Mouse (Mus musculus) mesoderm, embryonic 11.5 days (tissue): ENCODE measurements around the gene Kat7.
A peak's percentile ranks its signal among the peaks of the same experiment; 100 is the strongest.

ENCODE experiments used
- DNase-seq: peaks from one replicate; pipeline ENCODE4 v3.0.0-alpha.2; 2012; ENCODE audit warnings: low read depth, low spot score

Kat7 gene

DNA sequence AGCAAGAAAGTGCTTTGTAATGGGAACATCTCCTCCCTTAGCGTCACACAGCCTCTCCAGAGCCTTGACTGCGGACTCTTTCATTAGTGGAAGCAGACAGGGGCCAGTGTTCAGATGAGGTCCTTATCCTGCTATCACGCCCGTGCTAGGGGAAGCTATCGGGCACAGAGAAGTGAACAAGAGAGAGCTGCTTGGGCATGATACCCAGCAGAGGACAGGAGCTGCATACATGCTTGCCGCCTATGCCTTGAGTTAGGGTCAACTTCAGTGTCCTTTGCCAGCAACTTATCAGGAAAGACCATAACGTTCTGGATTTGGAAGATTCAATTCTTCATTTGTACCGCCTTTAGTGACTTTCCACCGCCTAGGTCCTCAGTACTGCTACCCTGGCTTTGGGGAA, 23.8 kb upstream of the Kat7 start:
- no peak for DNase-seq

DNA sequence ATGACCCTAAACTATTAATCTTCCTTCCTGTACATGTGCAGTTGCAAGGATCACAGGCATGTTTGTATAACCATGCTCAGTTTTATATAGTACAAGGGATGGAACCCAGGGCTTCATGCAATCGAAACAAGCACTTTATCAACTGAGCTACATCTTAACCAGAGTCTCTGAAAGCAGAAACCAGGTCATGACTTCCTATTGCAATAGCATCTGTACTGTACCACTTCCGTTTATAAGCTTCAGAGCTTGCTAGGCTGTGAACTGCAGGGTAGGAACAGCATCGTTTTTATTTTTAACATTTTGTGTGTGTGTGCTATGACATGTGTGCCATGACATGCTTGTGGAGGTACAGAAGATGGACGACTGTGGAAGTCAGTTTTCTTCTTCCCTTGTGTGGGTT, 23.2 kb upstream of the Kat7 start:
- DNase-seq = no peak

DNA sequence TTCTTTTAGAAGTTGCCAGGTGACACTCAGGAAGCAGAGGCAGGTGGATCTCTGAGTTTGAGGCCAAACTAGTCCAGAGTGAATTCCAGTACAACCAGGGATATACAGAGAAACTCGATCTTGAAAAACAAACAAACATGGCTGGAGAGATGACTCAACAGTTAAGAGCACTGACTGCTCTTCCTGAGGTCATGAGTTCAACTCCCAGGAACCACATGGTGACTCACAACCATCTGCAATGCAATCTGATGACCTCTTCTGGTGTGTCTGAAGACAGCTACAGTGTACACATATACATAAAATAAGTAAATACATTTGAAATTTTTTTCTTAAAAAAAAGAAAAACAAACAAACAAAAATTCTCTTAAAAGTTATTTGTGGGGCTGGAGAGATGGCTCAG, 20.6 kb upstream of the Kat7 start:
- no peak for DNase-seq

DNA sequence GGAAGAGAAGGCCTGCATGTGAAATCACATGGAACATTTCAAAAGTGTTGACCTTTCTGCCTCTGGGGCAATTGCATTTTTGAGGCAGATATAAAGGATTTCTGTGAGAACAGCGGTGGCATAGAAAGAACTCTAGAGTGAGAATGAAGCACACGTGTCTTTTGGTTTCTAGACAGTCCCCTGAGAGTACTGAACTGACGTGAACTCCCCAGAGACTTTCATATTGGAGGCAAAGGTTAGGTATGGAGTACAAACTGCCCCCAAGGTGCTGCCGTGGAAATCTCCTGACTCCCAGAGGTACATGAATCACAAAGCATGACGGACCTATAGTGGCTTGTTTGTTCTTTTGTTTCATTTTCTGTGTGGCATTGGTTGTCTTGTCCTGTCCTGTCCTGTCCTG, 18.6 kb upstream of the Kat7 start:
- no peak for DNase-seq

DNA sequence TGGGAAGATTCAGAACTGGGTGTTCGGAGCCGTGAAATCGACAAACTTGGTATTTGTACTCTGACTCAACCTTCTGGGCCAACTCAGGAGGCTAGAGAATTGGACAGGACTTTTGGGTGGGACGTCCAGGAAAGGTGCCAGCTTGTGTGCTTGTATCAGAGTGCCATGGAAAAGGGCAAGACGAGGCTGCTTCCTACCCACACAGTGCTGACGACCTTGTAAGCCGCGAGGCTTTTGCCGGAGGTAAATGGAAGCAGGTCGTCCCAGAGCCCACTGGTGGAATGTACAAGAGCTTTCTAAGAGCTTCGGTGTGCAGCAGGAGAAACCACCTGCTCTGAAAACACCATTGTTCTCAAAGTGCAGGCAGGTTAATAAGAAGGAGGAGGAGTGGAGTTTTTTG, 16.2 kb upstream of the Kat7 start:
- no peak for DNase-seq

DNA sequence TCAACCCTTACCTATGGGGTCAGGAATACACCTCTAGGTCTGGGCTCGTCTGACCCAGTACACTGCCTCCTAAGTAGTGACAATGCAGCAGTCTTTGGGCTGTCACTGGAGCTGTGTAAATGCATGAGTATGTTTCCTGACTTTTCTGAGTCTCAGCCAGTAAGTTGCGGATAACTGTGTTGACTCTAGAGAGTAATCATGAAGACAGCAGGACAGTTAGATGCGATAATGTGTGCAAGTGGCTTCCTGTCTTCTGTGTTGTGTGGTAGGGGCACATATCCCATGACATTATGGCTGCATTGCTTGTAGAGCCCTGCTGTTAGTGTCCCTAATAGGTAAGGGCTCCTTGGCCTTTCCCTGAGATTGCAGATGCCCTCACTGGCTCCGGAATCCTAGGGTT, 15.8 kb upstream of the Kat7 start:
- no peak for DNase-seq

DNA sequence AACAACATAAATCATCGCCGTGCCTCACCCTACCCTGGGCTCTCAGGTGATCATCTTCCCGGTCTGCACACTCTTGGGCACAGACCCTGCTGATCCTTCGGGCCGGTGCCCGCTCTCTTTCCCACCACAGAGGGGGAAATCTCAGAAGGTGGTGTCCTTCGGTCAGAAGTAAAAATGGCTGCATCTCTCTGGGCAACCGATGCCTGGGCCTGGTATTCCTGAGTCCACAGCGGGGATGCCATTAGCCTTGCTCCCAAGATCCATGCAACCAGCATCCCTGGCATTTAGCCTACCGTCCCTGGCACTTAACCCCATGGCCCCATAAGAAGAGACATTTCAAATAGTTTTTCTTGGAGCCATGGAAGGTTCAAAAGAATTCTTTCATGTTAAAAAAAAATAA, 14.1 kb upstream of the Kat7 start:
- peak; percentile 48 for DNase-seq

DNA sequence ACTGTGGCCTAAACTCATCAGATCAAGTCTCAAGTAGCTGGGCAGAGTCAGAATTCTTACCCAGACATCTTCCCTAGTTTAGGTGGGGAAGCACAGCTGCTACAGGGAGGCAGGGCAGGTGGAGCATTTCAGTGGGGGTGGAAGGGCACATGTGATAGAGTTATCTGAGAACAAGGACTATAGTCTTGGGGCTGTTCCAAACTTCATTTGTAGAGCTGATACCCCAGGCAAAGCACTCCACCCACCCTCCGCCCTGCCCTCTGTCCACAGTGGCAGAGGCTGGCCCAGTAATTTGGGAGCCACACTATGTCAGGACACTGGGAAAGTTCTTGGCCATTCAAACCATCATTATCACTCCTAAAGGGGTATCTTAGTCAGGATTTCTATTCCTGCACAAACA, 10.0 kb upstream of the Kat7 start:
- no peak for DNase-seq

DNA sequence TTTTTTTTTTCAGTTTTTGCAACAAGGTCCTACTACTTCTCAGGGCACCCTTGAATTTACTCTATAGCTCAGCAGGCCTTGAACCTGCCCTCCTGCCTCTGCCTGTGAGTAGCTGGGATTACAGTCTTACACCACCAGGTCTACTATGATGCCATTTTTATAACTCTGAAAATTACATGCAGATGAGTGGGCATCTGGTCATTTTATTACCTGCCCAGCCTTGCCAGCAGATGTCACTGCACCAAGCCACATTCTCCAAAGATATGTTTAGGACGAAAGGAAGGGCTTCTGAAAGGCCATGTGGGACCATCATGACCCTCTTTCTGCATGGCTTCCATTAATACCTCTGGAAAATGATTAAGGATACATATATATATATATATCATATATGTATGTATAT, 9.5 kb upstream of the Kat7 start:
- no peak for DNase-seq

DNA sequence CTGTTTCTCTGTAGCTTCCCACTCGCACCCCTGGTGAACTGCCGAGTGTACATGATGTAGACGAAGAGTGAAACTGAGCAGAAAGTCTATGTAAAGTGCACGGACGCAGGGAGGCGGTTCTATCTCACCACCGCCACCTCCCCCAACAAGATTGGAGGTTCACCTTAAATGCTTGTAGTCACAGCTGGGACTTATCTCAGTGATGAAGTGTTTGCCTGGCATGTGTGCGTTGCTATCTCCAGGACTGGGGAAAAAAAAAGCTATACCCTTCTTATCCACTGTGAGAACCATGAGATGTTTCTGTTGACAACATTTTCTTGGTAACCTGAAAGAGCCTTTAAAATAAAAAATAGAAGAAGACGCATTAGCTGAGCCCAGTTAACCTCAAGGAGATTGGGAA, 8.1 kb upstream of the Kat7 start:
- DNase-seq = no peak

DNA sequence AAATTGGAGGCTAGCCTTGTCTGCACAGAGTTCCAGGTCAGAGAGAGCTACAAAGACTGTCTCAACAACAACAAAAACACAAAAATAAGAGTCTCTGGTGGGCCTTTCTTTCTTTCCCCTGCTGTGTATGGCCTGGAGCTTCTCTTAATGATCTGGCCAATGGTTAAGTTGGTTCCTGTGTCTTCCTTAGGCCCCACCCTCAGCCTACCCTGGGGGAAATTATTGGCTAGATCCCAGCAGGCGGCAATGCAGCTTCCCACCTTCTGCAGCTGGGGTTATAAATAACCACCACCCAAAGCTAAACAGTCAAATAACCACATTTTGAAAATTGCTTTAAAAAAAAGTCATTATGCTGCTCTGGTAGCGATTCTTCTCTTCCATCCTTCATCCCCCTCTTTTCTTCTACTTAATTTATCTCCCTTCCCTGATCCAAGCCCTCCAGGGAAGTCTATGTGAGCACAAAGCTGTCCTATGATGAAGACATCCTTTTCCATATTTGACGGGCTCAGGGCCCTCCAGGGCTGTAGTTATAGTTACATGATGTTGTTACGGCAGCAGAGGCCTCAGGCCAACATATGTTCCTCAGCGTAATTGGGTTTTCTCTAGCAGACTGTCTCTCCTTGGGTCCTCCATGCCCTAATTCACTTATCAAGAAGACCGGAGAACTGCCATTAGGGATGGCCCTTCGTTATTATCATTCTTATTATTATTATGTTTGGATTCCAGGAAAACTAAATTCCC, 5.3 kb upstream of the Kat7 start:
- no peak for DNase-seq

DNA sequence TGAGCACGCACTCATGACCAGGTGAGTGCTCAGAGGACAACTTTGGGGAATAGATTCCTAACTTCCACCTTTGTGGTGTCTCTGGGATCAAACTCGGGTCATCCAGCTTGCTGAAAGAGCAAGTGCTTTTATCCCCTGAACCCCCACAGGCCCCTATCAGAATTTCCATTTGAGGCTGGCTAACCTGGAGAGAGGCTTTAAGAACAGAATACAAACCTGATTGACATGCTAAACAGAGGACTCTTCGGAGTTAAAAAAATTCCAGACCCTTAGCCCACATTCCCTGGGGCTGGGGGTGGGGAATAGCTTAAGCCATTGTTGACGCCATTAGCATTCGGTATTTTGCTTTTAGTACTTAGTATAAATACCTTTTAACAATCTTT, 1.4 kb upstream of the Kat7 start:
- DNase-seq = no peak

DNA sequence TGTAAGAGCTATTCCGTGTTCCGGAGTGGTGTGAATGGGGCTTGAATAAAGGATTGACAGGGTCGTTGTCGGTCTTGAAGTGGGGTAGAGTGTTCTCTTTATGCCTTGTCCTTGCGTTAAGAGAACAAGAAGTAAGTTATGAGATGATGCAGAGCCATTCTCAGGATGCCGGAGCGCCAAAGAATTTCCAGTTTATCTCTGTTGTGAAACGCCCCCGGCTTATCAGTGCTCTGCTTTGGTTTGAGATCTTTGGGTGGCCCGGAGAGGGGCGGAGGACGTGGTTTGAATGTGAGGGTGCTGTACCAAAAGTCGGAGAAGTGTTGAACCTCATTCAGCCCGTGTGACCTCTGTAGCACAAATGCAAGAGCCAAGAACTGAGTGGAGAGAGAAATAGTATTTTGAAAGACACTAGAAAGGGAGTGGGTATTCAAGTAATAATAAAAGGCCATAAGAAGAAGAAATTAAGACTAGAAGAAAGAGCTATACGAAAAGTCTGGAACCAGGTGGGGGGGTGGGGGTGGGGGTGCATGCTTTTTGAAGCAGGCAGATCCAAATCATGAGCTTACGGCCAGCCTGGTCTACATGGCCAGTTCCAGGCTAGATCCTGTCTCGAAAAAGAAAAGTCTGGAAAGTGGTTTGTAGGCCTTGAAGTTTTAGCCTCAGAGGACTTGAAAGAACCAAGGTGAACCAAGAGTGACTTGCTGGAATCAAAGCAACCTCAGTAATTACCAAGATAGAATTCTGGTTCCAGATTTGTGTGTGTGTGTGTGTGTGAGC, 790 bp upstream of the Kat7 start:
- no peak for DNase-seq

DNA sequence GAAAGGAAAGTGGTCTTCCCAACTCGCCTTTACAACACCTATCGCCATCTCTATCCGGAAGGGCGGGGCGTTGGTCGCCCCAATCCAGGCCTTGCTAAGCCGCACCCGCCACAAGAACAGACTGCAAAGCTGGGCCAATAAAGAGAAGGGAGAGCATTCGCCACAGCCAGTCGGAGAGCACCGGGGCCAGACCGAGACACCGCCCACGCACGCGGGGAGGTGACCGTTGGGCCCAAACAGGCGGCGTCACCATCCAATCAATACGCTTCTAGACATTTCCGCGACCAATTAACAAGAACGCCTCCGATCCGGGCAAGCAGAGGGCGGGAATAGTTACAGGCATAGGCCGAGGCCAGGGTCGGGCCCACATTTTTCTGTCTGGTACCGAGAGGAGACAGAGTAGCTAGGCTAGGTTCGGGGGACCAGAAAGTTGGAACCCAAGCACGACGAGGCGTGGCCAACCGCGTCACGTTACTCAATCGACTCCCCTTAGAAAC, 488 bp downstream of the Kat7 start:
- peak; percentile 97 for DNase-seq

DNA sequence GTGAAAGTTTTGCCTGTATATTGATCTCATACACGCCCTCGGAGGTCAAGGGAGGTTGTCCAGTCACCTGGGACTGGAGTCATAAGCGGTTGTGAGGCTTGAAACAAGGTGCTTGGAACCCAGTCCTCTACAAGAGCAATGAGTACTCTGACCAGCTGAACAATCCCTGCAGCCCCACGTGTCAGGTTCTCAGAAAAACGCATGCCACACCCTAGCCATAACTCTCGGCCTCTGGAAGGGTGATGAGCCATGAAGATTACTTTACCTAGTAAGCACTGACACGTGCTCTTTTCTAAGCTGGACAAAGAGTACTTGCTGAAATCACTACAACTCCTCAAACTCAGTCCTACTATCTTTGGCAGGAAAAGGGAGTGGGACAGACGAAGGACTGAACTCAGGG, 2.5 kb downstream of the Kat7 start:
- no peak for DNase-seq

DNA sequence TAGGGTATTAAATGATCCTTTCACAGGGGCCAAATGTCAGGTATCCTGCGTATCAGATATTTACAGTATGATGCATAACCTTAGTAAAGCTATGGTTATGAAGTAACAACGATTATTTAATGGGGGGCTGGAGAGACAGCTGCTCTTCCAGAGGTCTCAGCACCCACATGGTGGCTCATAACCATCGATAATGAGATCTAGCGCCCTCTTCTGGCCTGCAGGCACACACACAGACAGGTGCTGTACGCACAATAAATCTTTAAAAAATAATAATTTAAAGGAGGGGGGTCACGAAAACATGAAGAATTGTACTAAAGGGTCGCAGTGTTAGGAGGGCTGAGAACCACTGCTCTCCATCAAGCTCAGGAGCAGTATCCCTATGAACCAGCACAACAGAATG, 4.4 kb downstream of the Kat7 start:
- no peak for DNase-seq

DNA sequence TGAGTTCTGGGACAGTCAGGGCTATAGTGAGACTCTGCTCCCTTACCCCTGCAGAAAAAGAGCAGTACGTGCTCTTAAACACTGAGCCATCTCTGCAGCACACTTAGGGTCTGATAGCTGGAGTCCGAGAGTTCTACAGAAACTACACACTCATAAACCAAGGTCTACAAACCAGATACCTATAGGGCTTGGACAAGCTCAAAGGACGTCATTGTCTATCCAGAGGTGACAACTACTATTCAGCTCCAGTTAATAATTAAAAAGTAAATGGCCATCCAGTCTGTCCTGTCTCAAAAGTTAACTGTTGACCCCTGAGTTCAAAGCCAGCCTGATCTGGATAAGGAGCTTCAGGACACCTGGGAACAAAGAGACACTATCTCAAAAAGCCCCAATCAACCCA, 8.3 kb downstream of the Kat7 start:
- DNase-seq = no peak

DNA sequence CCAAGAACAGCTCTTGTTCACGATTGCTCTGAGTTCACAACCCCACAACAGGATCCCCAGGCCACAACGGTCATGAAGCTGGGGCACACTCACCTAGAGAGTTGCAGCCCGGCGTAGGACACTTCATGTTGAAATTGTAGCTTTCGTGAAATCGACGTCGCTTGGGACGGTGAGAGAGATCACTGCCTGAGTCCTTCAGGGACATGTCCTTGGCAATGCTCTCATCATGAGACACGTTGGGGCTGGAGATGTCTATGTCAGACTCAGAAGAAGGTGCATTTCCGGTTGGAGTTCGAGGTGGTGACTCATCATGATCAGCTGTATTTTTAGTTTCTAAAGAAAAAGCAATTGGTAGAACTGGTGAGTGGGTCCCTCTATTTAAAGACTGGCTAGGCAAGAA, 10.2 kb downstream of the Kat7 start:
- no peak for DNase-seq

DNA sequence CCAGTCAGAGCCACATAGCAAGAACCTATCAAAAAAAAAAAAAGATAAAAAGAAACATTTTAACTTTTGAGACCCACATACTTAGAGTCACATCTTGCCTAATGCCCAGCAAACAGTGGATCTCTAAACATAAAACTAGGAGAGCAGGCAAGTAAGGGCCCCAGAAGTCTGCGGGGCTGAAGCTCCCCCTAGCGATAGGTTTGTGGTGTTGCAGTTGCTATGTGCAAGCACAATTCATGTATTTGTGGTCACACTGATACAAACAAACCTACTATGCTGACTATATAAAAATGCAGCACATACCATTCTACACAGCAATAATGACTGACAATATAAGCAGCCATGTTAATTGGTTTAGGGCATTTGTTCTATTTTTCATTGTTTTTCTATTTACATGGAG, 11.9 kb downstream of the Kat7 start:
- peak; percentile 33 for DNase-seq

DNA sequence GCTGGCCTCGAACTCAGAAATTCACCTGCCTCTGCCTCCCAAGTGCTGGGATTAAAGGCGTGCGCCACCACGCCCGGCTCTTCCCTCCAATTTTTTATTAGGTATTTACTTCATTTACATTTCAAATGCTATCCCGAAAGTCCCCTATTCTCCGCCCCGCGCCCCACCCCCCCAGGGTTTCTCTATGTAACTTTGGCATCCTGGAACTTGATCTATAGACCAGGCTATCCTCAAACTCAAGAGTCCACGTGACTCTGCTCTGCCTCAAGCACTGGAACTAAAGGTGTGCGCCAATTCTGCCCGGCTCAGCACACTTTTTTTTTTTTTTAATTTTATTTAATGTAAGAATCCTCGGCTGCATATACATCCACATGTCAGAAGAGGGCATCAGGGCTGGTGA, 14.3 kb downstream of the Kat7 start:
- DNase-seq = no peak

DNA sequence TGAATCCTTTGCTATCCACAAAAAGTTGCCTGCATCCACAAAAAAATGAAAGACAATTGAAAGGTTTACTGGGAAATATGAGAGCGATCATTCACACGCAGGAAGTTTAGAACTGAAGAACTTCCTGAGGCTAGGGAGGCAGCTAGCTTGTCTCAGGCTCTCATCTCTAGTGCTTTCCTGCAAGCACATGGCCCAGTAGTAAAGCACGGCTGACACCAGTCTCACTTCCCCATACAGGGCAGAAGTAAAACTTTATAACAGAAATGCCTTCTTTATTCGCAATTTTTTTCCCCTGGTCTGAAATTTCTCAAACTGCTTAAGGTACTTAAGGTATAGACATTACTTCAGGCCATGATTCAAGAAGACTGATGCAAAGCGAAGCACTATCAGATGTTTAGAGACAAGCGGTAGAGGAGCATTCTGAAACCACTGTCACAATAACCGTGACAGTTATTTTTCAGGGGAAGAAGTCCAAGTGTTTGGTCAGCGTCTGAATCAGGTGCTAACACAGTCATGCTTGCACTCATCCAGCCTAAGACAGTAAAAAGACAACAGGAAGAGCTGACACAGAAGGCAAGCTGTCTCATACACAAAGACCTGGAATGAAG, 16.9 kb downstream of the Kat7 start:
- no peak for DNase-seq

DNA sequence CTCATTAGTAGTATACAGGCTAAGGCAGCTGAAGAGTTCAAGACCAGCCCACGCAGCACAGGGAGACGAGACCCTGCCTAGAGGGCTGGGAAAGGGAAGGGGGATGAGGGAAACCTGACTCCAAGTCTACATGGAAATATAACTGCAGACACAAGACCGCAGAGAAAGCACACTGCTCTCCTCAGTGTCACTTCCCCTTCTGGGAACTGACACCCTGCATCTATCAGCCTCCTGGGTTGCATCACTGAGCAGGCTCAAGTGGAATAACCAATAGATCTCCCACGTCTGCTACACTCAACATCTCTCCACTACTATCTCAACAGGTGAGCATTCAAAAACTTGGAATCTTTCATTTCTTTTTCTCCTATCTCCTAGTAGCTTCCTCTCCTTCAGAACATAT, 18.0 kb downstream of the Kat7 start:
- DNase-seq = no peak

DNA sequence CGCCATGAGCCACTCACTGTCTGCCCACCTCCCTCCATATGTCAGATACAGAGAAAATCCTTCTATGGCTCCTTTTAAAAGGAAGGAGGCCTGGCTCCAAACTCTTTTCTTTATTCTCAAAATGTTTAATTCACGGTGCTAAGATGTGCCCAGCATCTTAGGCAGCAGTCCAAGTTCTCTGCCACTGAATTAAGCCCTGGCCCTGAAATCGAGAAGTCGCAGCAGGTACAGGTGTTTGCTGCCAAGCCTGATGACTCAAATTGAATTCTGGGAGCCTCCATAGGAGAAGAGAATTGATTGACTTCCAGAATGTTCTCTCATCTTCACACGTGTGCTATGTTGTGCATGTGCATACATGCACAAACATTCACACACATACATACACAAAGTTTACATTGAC, 27.7 kb downstream of the Kat7 start:
- no peak for DNase-seq
